Mouse (Mus musculus): ENCODE measurements around the gene Eif2b3. TPM values are rescaled to one million over a fixed set of nuclear protein-coding genes. Genes with fewer than 3 reads are reported as not detected.

Gene Eif2b3
- polyA plus RNA-seq, 1 experiment, result 41.6 TPM

- Histone ChIP-seq H3K4me3 (ENCODE audit: insufficient read depth, poor library complexity, severe bottlenecking) (no peak overlapping the region), H3K36me3 (ENCODE audit: control insufficient read depth, insufficient read depth) (no peaks in the 10 kb centered on the region), H3K79me2 (ENCODE audit: control insufficient read depth, insufficient read depth) (no peaks in the 10 kb centered on the region), H3K27me3 (ENCODE audit: control insufficient read depth, insufficient read depth, insufficient read length) (no peaks in the 10 kb centered on the region), H3ac (ENCODE audit: control insufficient read depth, insufficient read length, low read depth) (no peak overlapping the region), H3K79me3 (ENCODE audit: low read depth) (no peaks in the 10 kb centered on the region)
- TF ChIP-seq MYOD1 (IDR thresholded peaks at IDR 0.05; ENCODE audit: control insufficient read depth, insufficient read length, low read depth) (no peak), CEBPB (IDR thresholded peaks at IDR 0.05; ENCODE audit: low read depth) (no peak), USF1 (IDR thresholded peaks at IDR 0.05; ENCODE audit: low read depth) (no peak), FOSL1 (IDR thresholded peaks at IDR 0.05; ENCODE audit: insufficient read depth, low read length, poor library complexity, severe bottlenecking) (no peak), MAX (IDR thresholded peaks at IDR 0.05) (no peak), MYOG (IDR thresholded peaks at IDR 0.05; ENCODE audit: control insufficient read depth, extremely low read depth, insufficient read length) (no peak), CTCF (IDR thresholded peaks at IDR 0.05; ENCODE audit: control insufficient read depth, insufficient read depth, insufficient read length) (no peak)
Observed at GRCm38 (mm10) chr4:117108524-117108849, 89.3 kb downstream of the Eif2b3 start.

- H3K36me3 ChIP-seq (ENCODE audit: control insufficient read depth, insufficient read depth), result no peaks in the 10 kb centered on the region
- no peak for TF ChIP-seq MAX (IDR thresholded peaks at IDR 0.05)
- no peak for TF ChIP-seq FOSL1 (IDR thresholded peaks at IDR 0.05; ENCODE audit: insufficient read depth, low read length, poor library complexity, severe bottlenecking)
- no peak for TF ChIP-seq MYOD1 (IDR thresholded peaks at IDR 0.05; ENCODE audit: control insufficient read depth, insufficient read length, low read depth)
- no peak for TF ChIP-seq USF1 (IDR thresholded peaks at IDR 0.05; ENCODE audit: low read depth)
- TF ChIP-seq CEBPB (IDR thresholded peaks at IDR 0.05; ENCODE audit: low read depth), result no peak
- TF ChIP-seq MYOG (IDR thresholded peaks at IDR 0.05; ENCODE audit: control insufficient read depth, extremely low read depth, insufficient read length), result no peak
- TF ChIP-seq CTCF (IDR thresholded peaks at IDR 0.05; ENCODE audit: control insufficient read depth, insufficient read depth, insufficient read length), result no peak
Observed at GRCm38 (mm10) chr4:117109330-117109729, 90.1 kb downstream of the Eif2b3 start.

GRCm38 (mm10) chr4:117110249-117110648 lies 91.0 kb downstream of the Eif2b3 start:
- Histone ChIP-seq H3K79me3 (ENCODE audit: low read depth) (no peaks in the 10 kb centered on the region), H3K4me3 (ENCODE audit: insufficient read depth, poor library complexity, severe bottlenecking) (no peak overlapping the region), H3K27me3 (ENCODE audit: control insufficient read depth, insufficient read depth, insufficient read length) (no peaks in the 10 kb centered on the region), H3K36me3 (ENCODE audit: control insufficient read depth, insufficient read depth) (no peaks in the 10 kb centered on the region), H3ac (ENCODE audit: control insufficient read depth, insufficient read length, low read depth) (no peak overlapping the region), H3K79me2 (ENCODE audit: control insufficient read depth, insufficient read depth) (no peaks in the 10 kb centered on the region)
- TF ChIP-seq USF1 (IDR thresholded peaks at IDR 0.05; ENCODE audit: low read depth) (no peak), CEBPB (IDR thresholded peaks at IDR 0.05; ENCODE audit: low read depth) (no peak), FOSL1 (IDR thresholded peaks at IDR 0.05; ENCODE audit: insufficient read depth, low read length, poor library complexity, severe bottlenecking) (no peak), MYOG (IDR thresholded peaks at IDR 0.05; ENCODE audit: control insufficient read depth, extremely low read depth, insufficient read length) (no peak), MAX (IDR thresholded peaks at IDR 0.05) (no peak), MYOD1 (IDR thresholded peaks at IDR 0.05; ENCODE audit: control insufficient read depth, insufficient read length, low read depth) (no peak), CTCF (IDR thresholded peaks at IDR 0.05; ENCODE audit: control insufficient read depth, insufficient read depth, insufficient read length) (no peak)

More at GRCm38 (mm10) chr4:117109330-117109729, 90.1 kb downstream of the Eif2b3 start:
- Histone ChIP-seq H3ac (ENCODE audit: control insufficient read depth, insufficient read length, low read depth) (no peak overlapping the region), H3K27me3 (ENCODE audit: control insufficient read depth, insufficient read depth, insufficient read length) (no peaks in the 10 kb centered on the region), H3K4me3 (ENCODE audit: insufficient read depth, poor library complexity, severe bottlenecking) (no peak overlapping the region), H3K79me2 (ENCODE audit: control insufficient read depth, insufficient read depth) (no peaks in the 10 kb centered on the region), H3K79me3 (ENCODE audit: low read depth) (no peaks in the 10 kb centered on the region)

GRCm38 (mm10) chr4:117110985-117111384 lies 91.8 kb downstream of the Eif2b3 start:
- Histone ChIP-seq H3K36me3 (ENCODE audit: control insufficient read depth, insufficient read depth) (no peaks in the 10 kb centered on the region), H3ac (ENCODE audit: control insufficient read depth, insufficient read length, low read depth) (no peak overlapping the region), H3K79me2 (ENCODE audit: control insufficient read depth, insufficient read depth) (no peaks in the 10 kb centered on the region), H3K4me3 (ENCODE audit: insufficient read depth, poor library complexity, severe bottlenecking) (no peak overlapping the region), H3K27me3 (ENCODE audit: control insufficient read depth, insufficient read depth, insufficient read length) (no peaks in the 10 kb centered on the region), H3K79me3 (ENCODE audit: low read depth) (no peaks in the 10 kb centered on the region)
- TF ChIP-seq MAX (IDR thresholded peaks at IDR 0.05) (no peak), MYOD1 (IDR thresholded peaks at IDR 0.05; ENCODE audit: control insufficient read depth, insufficient read length, low read depth) (no peak), USF1 (IDR thresholded peaks at IDR 0.05; ENCODE audit: low read depth) (no peak), CTCF (IDR thresholded peaks at IDR 0.05; ENCODE audit: control insufficient read depth, insufficient read depth, insufficient read length) (no peak), MYOG (IDR thresholded peaks at IDR 0.05; ENCODE audit: control insufficient read depth, extremely low read depth, insufficient read length) (no peak), FOSL1 (IDR thresholded peaks at IDR 0.05; ENCODE audit: insufficient read depth, low read length, poor library complexity, severe bottlenecking) (no peak), CEBPB (IDR thresholded peaks at IDR 0.05; ENCODE audit: low read depth) (no peak)

GRCm38 (mm10) chr4:117113237-117113636 lies 94.0 kb downstream of the Eif2b3 start:
- H3K79me3 ChIP-seq (ENCODE audit: low read depth), result no peaks in the 10 kb centered on the region
- no peak for TF ChIP-seq MAX (IDR thresholded peaks at IDR 0.05)
- no peak for TF ChIP-seq USF1 (IDR thresholded peaks at IDR 0.05; ENCODE audit: low read depth)
- no peak for TF ChIP-seq MYOG (IDR thresholded peaks at IDR 0.05; ENCODE audit: control insufficient read depth, extremely low read depth, insufficient read length)
- TF ChIP-seq CEBPB (IDR thresholded peaks at IDR 0.05; ENCODE audit: low read depth), result no peak
- TF ChIP-seq MYOD1 (IDR thresholded peaks at IDR 0.05; ENCODE audit: control insufficient read depth, insufficient read length, low read depth), result no peak
- no peak for TF ChIP-seq FOSL1 (IDR thresholded peaks at IDR 0.05; ENCODE audit: insufficient read depth, low read length, poor library complexity, severe bottlenecking)
- TF ChIP-seq CTCF (IDR thresholded peaks at IDR 0.05; ENCODE audit: control insufficient read depth, insufficient read depth, insufficient read length), result no peak
- peaks cover 3% of the 10 kb centered on the region for H3K36me3 ChIP-seq (ENCODE audit: control insufficient read depth, insufficient read depth)

DNA sequence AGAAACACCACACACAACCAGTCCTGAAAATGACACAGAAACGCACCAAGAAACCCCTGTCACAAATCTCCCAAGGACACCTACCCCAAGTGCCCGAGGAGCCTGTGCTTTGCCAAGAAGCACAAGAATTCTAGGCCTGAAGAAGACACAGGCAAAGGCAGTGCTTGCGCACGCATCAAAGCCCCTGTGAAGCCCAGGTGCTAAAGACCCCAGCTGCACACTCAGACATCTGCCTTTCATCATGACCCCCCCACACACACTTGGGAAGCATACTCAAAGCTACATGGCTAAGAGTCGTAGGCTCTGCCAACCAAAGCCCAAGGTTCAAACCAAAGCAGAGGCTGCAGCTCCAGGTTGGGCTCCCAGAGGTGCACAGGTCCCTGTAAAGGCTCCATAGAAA lies 96.4 kb downstream of the Eif2b3 start:
- Histone ChIP-seq H3K36me3 (ENCODE audit: control insufficient read depth, insufficient read depth) (peaks cover 12% of the 10 kb centered on the region), H3K79me2 (ENCODE audit: control insufficient read depth, insufficient read depth) (peaks cover 11% of the 10 kb centered on the region)
- TF ChIP-seq FOSL1 (IDR thresholded peaks at IDR 0.05; ENCODE audit: insufficient read depth, low read length, poor library complexity, severe bottlenecking) (no peak), MYOD1 (IDR thresholded peaks at IDR 0.05; ENCODE audit: control insufficient read depth, insufficient read length, low read depth) (no peak), CTCF (IDR thresholded peaks at IDR 0.05; ENCODE audit: control insufficient read depth, insufficient read depth, insufficient read length) (no peak), MAX (IDR thresholded peaks at IDR 0.05) (no peak), CEBPB (IDR thresholded peaks at IDR 0.05; ENCODE audit: low read depth) (no peak), USF1 (IDR thresholded peaks at IDR 0.05; ENCODE audit: low read depth) (no peak), MYOG (IDR thresholded peaks at IDR 0.05; ENCODE audit: control insufficient read depth, extremely low read depth, insufficient read length) (no peak)

More at GRCm38 (mm10) chr4:117113237-117113636, 94.0 kb downstream of the Eif2b3 start:
- Histone ChIP-seq H3K79me2 (ENCODE audit: control insufficient read depth, insufficient read depth) (no peaks in the 10 kb centered on the region), H3K27me3 (ENCODE audit: control insufficient read depth, insufficient read depth, insufficient read length) (no peaks in the 10 kb centered on the region), H3ac (ENCODE audit: control insufficient read depth, insufficient read length, low read depth) (no peak overlapping the region), H3K4me3 (ENCODE audit: insufficient read depth, poor library complexity, severe bottlenecking) (no peak overlapping the region)

More for the DNA sequence above, 96.4 kb downstream of the Eif2b3 start:
- Histone ChIP-seq H3ac (ENCODE audit: control insufficient read depth, insufficient read length, low read depth) (no peak overlapping the region), H3K4me3 (ENCODE audit: insufficient read depth, poor library complexity, severe bottlenecking) (no peak overlapping the region), H3K27me3 (ENCODE audit: control insufficient read depth, insufficient read depth, insufficient read length) (no peaks in the 10 kb centered on the region), H3K79me3 (ENCODE audit: low read depth) (peaks cover 6% of the 10 kb centered on the region)
